Mouse (Mus musculus) lung, postnatal 0 days (tissue): ENCODE data around the gene Dusp1.

Experiments
- CTCF ChIP-seq: IDR thresholded peaks from 2 replicates; pipeline ENCODE4 v1.5.1; 2016; ENCODE audit warnings: antibody characterized with exemption, mild to moderate bottlenecking
- EP300 ChIP-seq: IDR thresholded peaks from 2 replicates; pipeline ENCODE4 v1.6.1; 2016; ENCODE audit warnings: antibody characterized with exemption, mild to moderate bottlenecking, control low read depth

GRCm38 (mm10) chr17:26549148-26549809, 12.6 kb downstream of the Dusp1 start:
- no peak for TF ChIP-seq CTCF
- no peak; the same call in none of the 2 replicates for TF ChIP-seq EP300
